Mouse (Mus musculus) kidney, postnatal 10 days (tissue): ENCODE data around the gene Iqsec1.

ENCODE experiments used
- DNase-seq: peaks from one replicate; pipeline ENCODE4 v3.0.0; 2021; ENCODE audit warnings: mixed read lengths

Iqsec1 gene

GRCm38 (mm10) chr6:90749414-90749937, 239.0 kb downstream of the Iqsec1 start:
- DNase-seq, result no peak

GRCm38 (mm10) chr6:90748976-90749375, 239.5 kb downstream of the Iqsec1 start:
- DNase-seq, result no peak

- no peak for DNase-seq
Observed at GRCm38 (mm10) chr6:90746331-90746864, 242.1 kb downstream of the Iqsec1 start.

GRCm38 (mm10) chr6:90745401-90746198, 242.9 kb downstream of the Iqsec1 start:
- no peak for DNase-seq

GRCm38 (mm10) chr6:90742453-90742852, 246.0 kb downstream of the Iqsec1 start:
- no peak for DNase-seq

GRCm38 (mm10) chr6:90741717-90742116, 246.8 kb downstream of the Iqsec1 start:
- DNase-seq, result no peak

GRCm38 (mm10) chr6:90741056-90741420, 247.4 kb downstream of the Iqsec1 start:
- DNase-seq, result no peak

GRCm38 (mm10) chr6:90740348-90741055, 248.0 kb downstream of the Iqsec1 start:
- DNase-seq, result no peak

- peak; percentile 96 for DNase-seq
Observed at GRCm38 (mm10) chr6:90737376-90737775, 251.1 kb downstream of the Iqsec1 start.

- DNase-seq, result peak; percentile 85
Observed at GRCm38 (mm10) chr6:90736691-90737245, 251.7 kb downstream of the Iqsec1 start.

- peak; percentile 84 for DNase-seq
Observed at GRCm38 (mm10) chr6:90736074-90736672, 252.3 kb downstream of the Iqsec1 start.

- DNase-seq, result peak; percentile 12
Observed at GRCm38 (mm10) chr6:90735396-90736036, 253.0 kb downstream of the Iqsec1 start.

GRCm38 (mm10) chr6:90734806-90735205, 253.7 kb downstream of the Iqsec1 start:
- no peak for DNase-seq

- DNase-seq, result peak; percentile 77
Observed at GRCm38 (mm10) chr6:90731327-90731726, 257.2 kb downstream of the Iqsec1 start.

- no peak for DNase-seq
Observed at GRCm38 (mm10) chr6:90729829-90730228, 258.7 kb downstream of the Iqsec1 start.

- peak; percentile 93 for DNase-seq
Observed at GRCm38 (mm10) chr6:90728491-90728931, 260.0 kb downstream of the Iqsec1 start.

GRCm38 (mm10) chr6:90727826-90728225, 260.7 kb downstream of the Iqsec1 start:
- no peak for DNase-seq

GRCm38 (mm10) chr6:90726711-90727122, 261.8 kb downstream of the Iqsec1 start:
- no peak for DNase-seq

- no peak for DNase-seq
Observed at GRCm38 (mm10) chr6:90725526-90725925, 263.0 kb downstream of the Iqsec1 start.

- no peak for DNase-seq
Observed at GRCm38 (mm10) chr6:90722993-90723392, 265.5 kb downstream of the Iqsec1 start.

- DNase-seq, result peak; percentile 84
Observed at GRCm38 (mm10) chr6:90720996-90721746, 267.3 kb downstream of the Iqsec1 start.
